Mouse (Mus musculus): ENCODE data around the gene Bpifb9a.
"Not testable (repeated sequence)": the region's sequence is repeated elsewhere in the genome, so short reads cannot be mapped to it uniquely, and the experiment has no call there.

DNA sequence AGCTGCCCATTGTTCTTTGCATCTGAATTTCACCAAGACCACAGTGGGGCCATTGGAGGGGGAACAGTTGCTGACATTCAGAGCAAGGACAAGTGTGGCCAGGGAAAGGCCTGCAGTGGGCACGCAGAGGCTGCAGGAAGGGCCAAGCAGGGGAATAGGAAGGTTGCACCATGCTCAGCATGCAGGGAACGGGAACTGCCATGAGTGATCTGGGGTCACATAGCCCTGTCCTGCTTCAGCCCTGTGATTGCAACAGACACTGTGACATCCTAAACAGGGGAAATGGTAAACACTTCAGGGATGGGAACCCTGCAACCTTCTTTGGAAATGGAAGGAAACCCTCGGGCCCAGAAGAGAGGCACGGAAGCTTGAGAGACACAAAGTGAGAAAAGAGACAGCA is 2.4 kb upstream of the Bpifb9a start:
- TF ChIP-seq POLR2A (IDR thresholded peaks at IDR 0.05; ENCODE audit: low read depth, low read length); CTCF (IDR thresholded peaks at IDR 0.05; ENCODE audit: extremely low read depth, insufficient read length, insufficient replicate concordance, low read depth, low read length): not testable (repeated sequence)
